Mouse (Mus musculus) pancreas, adult 10 weeks (tissue): ENCODE measurements around the gene Irak1. TPM values are rescaled to one million over a fixed set of nuclear protein-coding genes. Genes with fewer than 3 reads are reported as not detected.

Source experiments
- polyA plus RNA-seq: library from polyadenylated mRNA; stranded (reverse); fragments of 350-450 nt; fragmentation: Illumina TruSeq; extraction: RNeasy Lipid Tissue Mini Kit (QIAGEN cat#74804); gene quantifications from one replicate; pipeline ENCODE4 v1.2.3, GENCODE M21; 2015; ENCODE audit warnings: low read depth, low replicate concordance; ENCODE audit not compliant: insufficient read depth

Irak1 gene
- 37.4 TPM for polyA plus RNA-seq

DNA sequence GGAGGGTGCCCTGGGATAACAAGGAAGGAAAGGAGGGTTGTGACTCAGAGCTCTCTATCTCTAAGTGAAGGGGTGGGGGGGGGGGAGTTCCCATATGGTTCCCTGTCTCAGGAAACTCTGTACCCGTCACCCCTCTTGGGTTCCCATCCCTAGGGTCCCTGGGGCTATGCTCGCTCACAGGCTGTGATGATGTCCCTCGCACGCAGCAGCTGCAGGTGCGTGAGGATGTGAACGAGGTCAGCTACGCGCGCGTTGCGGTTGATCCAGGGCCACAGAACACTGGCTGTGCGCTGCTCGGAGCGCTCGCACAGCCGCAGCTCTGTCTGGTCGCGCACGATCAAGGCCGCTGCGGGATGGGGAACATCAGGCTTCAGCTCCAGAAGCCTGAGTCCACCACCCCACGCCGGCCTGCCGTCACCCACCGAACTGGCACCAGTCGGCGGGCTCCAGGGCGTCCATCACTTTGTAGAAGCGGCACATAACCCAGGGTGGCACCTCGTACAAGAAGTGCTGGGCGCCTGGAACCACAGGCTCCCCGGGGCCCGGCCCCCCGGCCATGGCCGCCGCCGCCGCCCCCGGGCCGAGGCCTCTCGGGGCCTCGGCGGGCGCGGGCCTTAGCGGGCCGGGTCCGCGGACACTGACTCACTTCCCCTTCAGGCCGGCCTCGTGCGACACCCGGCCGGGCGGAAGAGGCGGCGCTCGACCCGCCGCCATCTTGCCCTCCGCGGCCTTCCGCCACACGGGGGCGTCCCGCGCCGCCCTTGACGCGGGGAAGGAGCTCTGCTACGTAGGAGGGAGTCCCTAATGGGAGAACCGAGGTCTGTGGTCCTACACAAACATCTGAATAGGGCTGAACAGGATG is at the start of gene Irak1:
Gene Irak1, minus strand, starts transcription at position 731 of the 862 bp plus-strand sequence.

DNA sequence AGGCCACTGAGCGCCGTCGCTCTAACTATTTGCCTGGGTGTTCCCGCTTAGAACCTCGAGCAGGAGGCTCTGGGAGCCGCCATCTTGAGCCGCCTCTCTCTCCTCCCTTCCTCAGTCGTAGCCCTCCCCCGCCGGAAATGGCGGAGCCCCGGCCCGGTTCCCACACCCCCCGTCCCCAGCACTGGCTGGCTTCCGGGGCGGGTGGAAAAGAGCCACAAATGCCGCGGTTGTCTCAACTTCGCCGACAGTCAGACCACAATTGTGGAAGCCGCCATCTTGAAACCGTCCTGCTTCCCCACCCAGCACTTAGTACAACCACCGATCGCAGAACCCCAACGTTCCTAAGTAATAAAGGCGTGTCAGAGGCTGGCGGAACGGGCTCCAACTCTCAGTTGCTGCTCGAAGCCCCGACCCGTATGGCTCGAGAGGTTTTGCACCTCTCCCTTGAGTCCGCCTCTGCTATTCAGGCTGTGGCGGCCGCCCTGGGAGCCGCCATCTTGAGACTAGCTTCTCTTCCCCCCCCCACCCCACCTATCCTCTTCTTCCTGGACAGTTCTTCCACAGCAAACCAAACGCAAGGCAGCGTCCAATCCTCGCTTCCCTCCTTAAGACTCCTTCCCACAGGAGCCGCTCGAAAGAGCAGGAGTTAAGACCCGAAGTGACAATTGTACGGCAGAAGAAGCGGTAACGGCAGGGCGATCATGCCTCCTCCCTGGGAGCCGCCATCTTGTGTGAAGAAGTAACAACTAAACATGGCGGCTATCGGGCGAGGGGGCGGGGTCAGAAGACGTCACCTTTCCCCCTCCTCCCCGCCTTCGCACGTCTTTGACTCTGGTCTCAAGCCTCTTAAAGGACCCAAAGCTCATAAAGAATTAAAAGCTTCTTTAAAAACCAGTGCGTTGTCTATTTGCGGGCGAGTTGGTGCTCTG is 57.2 kb downstream of the Irak1 start, which contains the start of gene Hcfc1:
Gene Hcfc1, minus strand, starts transcription at position 110 of the 929 bp plus-strand sequence.

Other genes with a start within 250 kb of the Irak1 start
- gene Srpk3, start 249.5 kb downstream of the Irak1 start, polyA plus RNA-seq: not detected
- 31.6 TPM for gene Idh3g, start 237.0 kb downstream of the Irak1 start, polyA plus RNA-seq
- gene Ssr4, start 236.9 kb downstream of the Irak1 start, polyA plus RNA-seq: 212 TPM
- gene Pdzd4, start 198.9 kb downstream of the Irak1 start, polyA plus RNA-seq: 1.7 TPM
- gene Avpr2, start 131.8 kb downstream of the Irak1 start, polyA plus RNA-seq: not detected
- 6.2 TPM for gene L1cam, start 127.8 kb downstream of the Irak1 start, polyA plus RNA-seq
- 2.6 TPM for gene Arhgap4, start 102.0 kb downstream of the Irak1 start, polyA plus RNA-seq
- gene Naa10, start 102.0 kb downstream of the Irak1 start, polyA plus RNA-seq: 27.9 TPM
- 7.3 TPM for gene Renbp, start 93.1 kb downstream of the Irak1 start, polyA plus RNA-seq
- gene Hcfc1, start 57.6 kb downstream of the Irak1 start, polyA plus RNA-seq: 10.5 TPM
- gene Opn1mw, start 103.5 kb upstream of the Irak1 start, polyA plus RNA-seq: not detected
- gene Mecp2, start 111.4 kb upstream of the Irak1 start, polyA plus RNA-seq: 3.3 TPM
- not detected for gene Tex28, start 143.9 kb upstream of the Irak1 start, polyA plus RNA-seq
- gene Tktl1, start 153.3 kb upstream of the Irak1 start, polyA plus RNA-seq: not detected
- gene Flna, start 225.9 kb upstream of the Irak1 start, polyA plus RNA-seq: 119 TPM
- gene Emd, start 230.8 kb upstream of the Irak1 start, polyA plus RNA-seq: 12.8 TPM
- 938 TPM for gene Rpl10, start 246.9 kb upstream of the Irak1 start, polyA plus RNA-seq